Mouse (Mus musculus): ENCODE results near the gene Arl4d. TPM values are rescaled to one million over a fixed set of nuclear protein-coding genes. Genes with fewer than 3 reads are reported as not detected.
"Not testable (repeated sequence)": the region's sequence is repeated elsewhere in the genome, so short reads cannot be mapped to it uniquely, and the experiment has no call there.

The Arl4d gene
- total and polyA plus RNA-seq, 2 experiments from 2014 or later: 6.2 to 6.5 TPM

DNA sequence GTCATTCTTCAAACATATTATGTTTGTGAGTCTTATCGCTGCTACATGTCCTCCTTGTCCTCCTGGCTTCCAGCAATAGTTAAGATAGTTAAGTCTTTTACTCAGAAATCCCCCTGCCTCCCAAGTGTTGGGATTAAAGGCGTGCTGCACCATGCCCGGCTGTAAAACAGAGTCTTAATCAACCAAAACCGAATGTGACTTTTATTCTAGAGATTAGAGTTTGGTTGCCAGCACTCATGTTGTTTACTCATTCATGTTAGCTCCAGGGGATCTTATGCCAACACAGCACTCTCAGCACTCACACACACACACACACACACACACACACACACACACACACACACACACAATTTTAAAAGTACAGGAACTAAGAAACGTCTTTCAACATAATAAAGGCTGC is 22.4 kb upstream of the Arl4d start:
- no peak overlapping the region for H3K4me2 ChIP-seq (ENCODE audit: low read depth, low read length)
- no peak overlapping the region for H3K27ac ChIP-seq
- ATAC-seq: no peak
- 36% methylated on average over 5 of the region's 5 CpGs for WGBS
- H3K9me3 ChIP-seq (ENCODE audit: low read length): no peaks in the 10 kb centered on the region
- H3K9ac ChIP-seq (replicated peaks; ENCODE audit: low read length): no peak overlapping the region
- TF ChIP-seq CTCF (IDR thresholded peaks at IDR 0.05; ENCODE audit: low read depth): no peak
- no peak for DNase-seq (ENCODE audit: low spot score)
- H3K4me1 ChIP-seq (ENCODE audit: insufficient read depth, low read length): no peaks in the 10 kb centered on the region
- no peak overlapping the region for H3K4me3 ChIP-seq (ENCODE audit: low read length)
- no peaks in the 10 kb centered on the region for H3K36me3 ChIP-seq (ENCODE audit: insufficient read depth, low read length)
- no peaks in the 10 kb centered on the region for H3K27me3 ChIP-seq (ENCODE audit: insufficient read depth, low read length)

GRCm38 (mm10) chr11:101644591-101644990 is 20.8 kb upstream of the Arl4d start:
- Histone ChIP-seq H3K4me3 (ENCODE audit: low read length) (no peak overlapping the region), H3K27me3 (ENCODE audit: insufficient read depth, low read length) (no peaks in the 10 kb centered on the region), H3K9ac (replicated peaks; ENCODE audit: low read length) (no peak overlapping the region), H3K27ac (no peak overlapping the region), H3K4me2 (ENCODE audit: low read depth, low read length) (no peak overlapping the region), H3K9me3 (ENCODE audit: low read length) (no peaks in the 10 kb centered on the region), H3K4me1 (ENCODE audit: insufficient read depth, low read length) (no peaks in the 10 kb centered on the region), H3K36me3 (ENCODE audit: insufficient read depth, low read length) (no peaks in the 10 kb centered on the region)
- WGBS: 63% methylated on average over 3 of the region's 3 CpGs
- no peak for TF ChIP-seq CTCF (IDR thresholded peaks at IDR 0.05; ENCODE audit: low read depth)
- ATAC-seq (no peak), DNase-seq (ENCODE audit: low spot score) (no peak)

GRCm38 (mm10) chr11:101645043-101645410 is 20.3 kb upstream of the Arl4d start:
- H3K4me3 ChIP-seq (ENCODE audit: low read length); H3K27me3 ChIP-seq (ENCODE audit: insufficient read depth, low read length); H3K4me1 ChIP-seq (ENCODE audit: insufficient read depth, low read length); H3K4me2 ChIP-seq (ENCODE audit: low read depth, low read length); H3K36me3 ChIP-seq (ENCODE audit: insufficient read depth, low read length); DNase-seq (ENCODE audit: low spot score); H3K9me3 ChIP-seq (ENCODE audit: low read length); H3K27ac ChIP-seq; H3K9ac ChIP-seq (replicated peaks; ENCODE audit: low read length); ATAC-seq: not testable (repeated sequence)
- 2% methylated on average over 4 of the region's 4 CpGs for WGBS

GRCm38 (mm10) chr11:101645411-101646282 is 19.7 kb upstream of the Arl4d start:
- DNase-seq (ENCODE audit: low spot score): peak; percentile 89
- Histone ChIP-seq H3K4me2 (ENCODE audit: low read depth, low read length) (peak overlapping the region; percentile 46), H3K9ac (replicated peaks; ENCODE audit: low read length) (peak overlapping the region; percentile 54; the same call in 1 of the 2 replicates), H3K4me3 (ENCODE audit: low read length) (peak overlapping the region; percentile 24), H3K27ac (peak overlapping the region; percentile 94)
- peak; percentile 82 for ATAC-seq
- not testable (repeated sequence) for H3K36me3 ChIP-seq (ENCODE audit: insufficient read depth, low read length); H3K4me1 ChIP-seq (ENCODE audit: insufficient read depth, low read length); H3K9me3 ChIP-seq (ENCODE audit: low read length); H3K27me3 ChIP-seq (ENCODE audit: insufficient read depth, low read length)
- peak; percentile 7; the same call in 1 of the 2 replicates for TF ChIP-seq CTCF (IDR thresholded peaks at IDR 0.05; ENCODE audit: low read depth)
- under 1% methylated on average over 43 of the region's 56 CpGs for WGBS

DNA sequence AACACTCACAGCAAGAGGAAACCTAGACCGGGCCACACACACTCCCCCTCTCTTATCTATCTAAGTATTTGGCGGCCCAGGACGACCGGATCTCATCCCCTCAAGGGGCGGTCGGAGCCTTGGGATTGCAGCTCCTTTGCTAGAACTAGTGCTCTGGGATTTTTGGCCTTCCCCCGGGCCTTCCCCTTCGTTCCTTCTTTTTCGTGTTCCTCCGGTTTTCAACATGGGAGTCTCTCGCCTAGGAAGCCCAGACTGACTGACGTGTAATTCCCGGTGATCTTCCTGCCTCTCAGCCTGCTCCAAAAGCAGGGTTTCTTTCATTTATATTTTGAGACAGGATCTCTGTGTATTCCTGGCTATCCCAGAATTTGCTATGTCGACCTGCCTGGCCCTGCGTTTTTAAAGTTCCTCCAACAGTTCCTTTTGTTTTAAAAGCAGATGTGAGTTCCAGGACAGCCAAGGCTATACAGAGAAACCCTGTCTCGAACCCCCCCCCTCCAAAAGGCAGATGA is 19.0 kb upstream of the Arl4d start:
- Histone ChIP-seq H3K9ac (replicated peaks; ENCODE audit: low read length) (peak overlapping the region; percentile 54; the same call in 1 of the 2 replicates), H3K4me3 (ENCODE audit: low read length) (peak overlapping the region; percentile 24), H3K27ac (peak overlapping the region; percentile 94), H3K4me2 (ENCODE audit: low read depth, low read length) (peak overlapping the region; percentile 46)
- DNase-seq (ENCODE audit: low spot score); H3K27me3 ChIP-seq (ENCODE audit: insufficient read depth, low read length); H3K4me1 ChIP-seq (ENCODE audit: insufficient read depth, low read length); H3K9me3 ChIP-seq (ENCODE audit: low read length); ATAC-seq; H3K36me3 ChIP-seq (ENCODE audit: insufficient read depth, low read length): not testable (repeated sequence)
- 10% methylated on average over 14 of the region's 16 CpGs for WGBS

GRCm38 (mm10) chr11:101647093-101647492 is 18.2 kb upstream of the Arl4d start:
- not testable (repeated sequence) for H3K27me3 ChIP-seq (ENCODE audit: insufficient read depth, low read length); ATAC-seq; H3K4me1 ChIP-seq (ENCODE audit: insufficient read depth, low read length); H3K4me2 ChIP-seq (ENCODE audit: low read depth, low read length); H3K27ac ChIP-seq; H3K4me3 ChIP-seq (ENCODE audit: low read length); H3K9ac ChIP-seq (replicated peaks; ENCODE audit: low read length); DNase-seq (ENCODE audit: low spot score); H3K36me3 ChIP-seq (ENCODE audit: insufficient read depth, low read length); H3K9me3 ChIP-seq (ENCODE audit: low read length)
- WGBS: 94% methylated on average over 10 of the region's 10 CpGs

- H3K27ac ChIP-seq: no peak overlapping the region
- no peak for TF ChIP-seq CTCF (IDR thresholded peaks at IDR 0.05; ENCODE audit: low read depth)
- no peaks in the 10 kb centered on the region for H3K27me3 ChIP-seq (ENCODE audit: insufficient read depth, low read length)
- no peak overlapping the region for H3K9ac ChIP-seq (replicated peaks; ENCODE audit: low read length)
- WGBS: 91% methylated on average over 4 of the region's 4 CpGs
- H3K36me3 ChIP-seq (ENCODE audit: insufficient read depth, low read length): no peaks in the 10 kb centered on the region
- peaks cover 6% of the 10 kb centered on the region; the same call in 1 of the 2 replicates for H3K4me1 ChIP-seq (ENCODE audit: insufficient read depth, low read length)
- H3K9me3 ChIP-seq (ENCODE audit: low read length): no peaks in the 10 kb centered on the region
- DNase-seq (ENCODE audit: low spot score): no peak
- H3K4me3 ChIP-seq (ENCODE audit: low read length): no peak overlapping the region
- no peak for ATAC-seq
- H3K4me2 ChIP-seq (ENCODE audit: low read depth, low read length): no peak overlapping the region
Observed at GRCm38 (mm10) chr11:101656356-101656755, 9.0 kb upstream of the Arl4d start.
